Mouse (Mus musculus) midbrain, embryonic 13.5 days (tissue): ENCODE results near the gene Mbip. TPM values are rescaled to one million over a fixed set of nuclear protein-coding genes. Genes with fewer than 3 reads are reported as not detected.

Experiments used
- ATAC-seq: fragments of 200-750 bp; cut with Nextera tagmentation; 2 replicates; pipeline ENCODE4 v1.8.0; 2017; ENCODE audit warnings: mild to moderate bottlenecking, moderate TSS enrichment, moderate library complexity
- H3K27ac ChIP-seq: fragments of 300-500 bp; sonication (generic); 2 replicates; pipeline ENCODE4 v1.5.1; 2015; ENCODE audit warnings: inconsistent platforms, mild to moderate bottlenecking, moderate library complexity
- H3K27me3 ChIP-seq: fragments of 300-500 bp; sonication (generic); 2 replicates; pipeline ENCODE4 v1.6.1; 2015; ENCODE audit warnings: mild to moderate bottlenecking, inconsistent platforms
- H3K36me3 ChIP-seq: fragments of 300-500 bp; sonication (generic); 2 replicates; pipeline ENCODE4 v1.6.1; 2015; ENCODE audit warnings: mild to moderate bottlenecking, inconsistent platforms
- H3K4me1 ChIP-seq: fragments of 300-500 bp; sonication (generic); replicated peaks from 2 replicates; pipeline ENCODE4 v1.6.1; 2015; ENCODE audit warnings: inconsistent platforms
- H3K4me2 ChIP-seq: fragments of 300-500 bp; sonication (generic); replicated peaks from 2 replicates; pipeline ENCODE4 v1.6.1; 2015; ENCODE audit warnings: moderate library complexity, mild to moderate bottlenecking, inconsistent platforms
- H3K4me3 ChIP-seq: fragments of 300-500 bp; sonication (generic); replicated peaks from 2 replicates; pipeline ENCODE4 v1.5.1; 2015; ENCODE audit warnings: mild to moderate bottlenecking, inconsistent platforms
- H3K9ac ChIP-seq: fragments of 300-500 bp; sonication (generic); replicated peaks from 2 replicates; pipeline ENCODE4 v1.6.1; 2015; ENCODE audit warnings: mild to moderate bottlenecking, inconsistent platforms
- H3K9me3 ChIP-seq: fragments of 300-500 bp; sonication (generic); 2 replicates; pipeline ENCODE4 v1.6.1; 2016; ENCODE audit warnings: mild to moderate bottlenecking, inconsistent platforms
- WGBS: fragments of 180-500 bp; shearing (Covaris S2); methylation state at CpG from one replicate; pipeline ENCODE4 v1.1.7; 2015; 5-methylcytosine and 5-hydroxymethylcytosine counted together
- polyA plus RNA-seq: library from polyadenylated mRNA; unstranded; fragments of >200 nt; fragmentation: Nextera tagmentation; extraction: Ambion mirVana; gene quantifications from 2 replicates; pipeline ENCODE4 v1.2.1, GENCODE M21; 2015

Mbip gene
- 51.1 and 56.0 TPM in 2 replicates for polyA plus RNA-seq

DNA sequence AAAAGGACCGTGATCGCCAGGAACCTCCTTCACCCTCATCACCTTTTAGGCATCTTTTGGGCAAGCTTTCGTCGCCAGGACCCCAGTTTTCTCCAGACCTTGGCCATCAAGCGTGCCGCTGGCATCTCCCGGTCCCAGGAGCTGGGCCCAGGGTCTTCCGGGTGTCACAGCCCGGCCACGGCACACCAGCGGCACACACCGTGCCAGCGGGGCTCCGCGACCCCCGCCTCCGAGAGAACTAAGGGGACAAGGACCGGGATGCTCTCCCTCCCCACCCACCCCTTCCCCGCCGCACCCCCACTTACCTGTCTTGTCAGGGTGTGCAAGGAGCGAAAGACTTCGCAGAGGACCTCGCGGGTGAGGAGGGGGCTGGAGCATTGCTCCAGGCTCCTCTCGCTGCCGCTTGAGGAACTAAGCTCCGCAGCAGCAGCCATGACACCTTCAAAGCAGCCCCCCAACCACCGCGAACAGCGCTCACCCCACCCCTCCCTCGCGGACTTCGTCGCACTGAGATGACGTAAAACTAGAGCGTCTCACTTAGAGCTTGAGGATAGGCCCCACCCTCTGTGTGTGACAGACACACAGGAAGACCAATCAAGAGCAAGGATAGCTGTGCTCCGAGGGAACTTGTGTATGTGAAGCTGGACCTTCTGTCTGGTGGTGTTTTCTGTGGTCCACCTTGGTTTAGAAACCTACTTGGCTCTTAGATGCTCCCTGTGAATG is at the start of gene Mbip:
Gene Mbip (minus strand): TSS at position 528 of the 723 bp plus-strand sequence.
- H3K27me3 ChIP-seq, result no peaks in the 10 kb centered on the region
- H3K4me1 ChIP-seq, result peaks cover 9% of the 10 kb centered on the region
- peak within 1 kb of the TSS; percentile 86 for H3K9ac ChIP-seq
- peak within 1 kb of the TSS; percentile 81 for H3K4me3 ChIP-seq
- under 1% methylated on average over 37 of the region's 37 CpGs for WGBS
- no peaks in the 10 kb centered on the region for H3K9me3 ChIP-seq
- peak within 1 kb of the TSS; percentile 48 for H3K27ac ChIP-seq
- no peaks in the 10 kb centered on the region for H3K36me3 ChIP-seq
- H3K4me2 ChIP-seq, result peak within 1 kb of the TSS; percentile 59
- peak; percentile 100 for ATAC-seq

DNA sequence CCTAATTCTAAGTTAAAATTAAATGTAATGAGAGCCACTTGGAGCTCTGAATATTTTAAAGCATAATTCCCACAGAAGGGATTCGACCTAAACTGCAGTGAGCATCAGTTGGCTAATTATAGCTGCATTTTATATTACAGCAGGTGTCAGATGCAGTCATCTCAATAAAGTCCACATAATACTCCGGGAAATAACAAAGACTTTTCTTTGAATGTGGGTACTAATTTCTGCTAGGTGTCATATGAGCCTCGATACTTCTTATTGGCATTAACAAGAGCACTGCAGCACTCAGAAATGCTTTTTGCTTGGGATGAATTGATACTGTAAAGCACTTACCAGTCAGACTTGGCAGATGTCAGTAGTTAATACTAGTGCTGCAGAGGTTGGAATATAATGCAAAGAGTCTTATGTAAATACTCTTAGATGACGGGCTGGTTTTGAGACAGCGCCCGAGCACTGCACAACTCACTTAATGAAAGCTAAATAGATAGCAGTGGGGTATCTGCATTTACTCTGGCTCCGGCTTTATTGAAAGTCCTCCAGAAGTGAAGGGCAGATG is 42.0 kb upstream of the Mbip start:
- ATAC-seq, result peak; percentile 80
- Histone ChIP-seq H3K4me3 (no peak overlapping the region), H3K4me2 (peak overlapping the region; percentile 9), H3K36me3 (no peaks in the 10 kb centered on the region), H3K27ac (peak overlapping the region; percentile 67; the same call in 1 of the 2 replicates), H3K9ac (peak overlapping the region; percentile 41; the same call in 1 of the 2 replicates), H3K4me1 (peaks cover 20% of the 10 kb centered on the region), H3K9me3 (no peaks in the 10 kb centered on the region), H3K27me3 (no peaks in the 10 kb centered on the region)
- WGBS, result 25% methylated on average over 7 of the region's 7 CpGs

DNA sequence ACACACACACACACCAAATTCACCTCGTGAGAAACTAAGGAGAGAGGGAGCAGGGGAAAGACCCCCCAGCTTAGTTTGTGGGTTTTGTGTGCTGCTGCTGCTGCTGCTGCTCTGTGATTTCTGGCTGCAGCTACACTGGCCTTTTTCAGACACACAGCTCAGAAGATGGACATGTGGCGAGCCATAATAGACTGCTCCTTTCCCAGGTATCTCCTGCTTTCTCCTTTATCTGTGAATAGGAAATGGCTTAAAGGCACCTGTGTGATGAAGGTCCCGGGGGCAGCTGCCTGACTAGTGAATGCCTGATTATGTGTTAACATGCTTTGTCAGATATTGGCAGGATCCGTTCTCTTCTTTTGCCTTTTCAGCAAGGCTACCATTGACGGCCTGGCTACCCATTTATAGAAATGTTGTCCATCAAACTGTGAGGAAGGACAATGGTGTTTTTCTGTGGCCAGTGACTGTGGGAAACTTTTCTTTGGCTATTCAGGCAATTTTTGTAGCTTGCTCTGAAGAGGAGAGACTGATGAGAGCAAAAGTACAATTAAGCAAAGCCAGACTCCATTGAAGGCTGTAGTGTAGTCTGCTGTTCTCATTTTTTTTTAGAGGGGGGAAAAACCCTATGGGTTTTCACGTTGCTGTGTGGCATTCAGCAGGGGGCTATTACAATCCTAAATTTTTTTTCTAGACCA is 41.4 kb upstream of the Mbip start:
- Histone ChIP-seq H3K9ac (peak overlapping the region; percentile 41; the same call in 1 of the 2 replicates), H3K4me3 (no peak overlapping the region), H3K4me2 (peak overlapping the region; percentile 19; the same call in 1 of the 2 replicates), H3K36me3 (no peaks in the 10 kb centered on the region), H3K27ac (peak overlapping the region; percentile 67), H3K9me3 (no peaks in the 10 kb centered on the region), H3K4me1 (peaks cover 20% of the 10 kb centered on the region), H3K27me3 (no peaks in the 10 kb centered on the region)
- peak; percentile 72 for ATAC-seq
- 11% methylated on average over 6 of the region's 6 CpGs for WGBS

DNA sequence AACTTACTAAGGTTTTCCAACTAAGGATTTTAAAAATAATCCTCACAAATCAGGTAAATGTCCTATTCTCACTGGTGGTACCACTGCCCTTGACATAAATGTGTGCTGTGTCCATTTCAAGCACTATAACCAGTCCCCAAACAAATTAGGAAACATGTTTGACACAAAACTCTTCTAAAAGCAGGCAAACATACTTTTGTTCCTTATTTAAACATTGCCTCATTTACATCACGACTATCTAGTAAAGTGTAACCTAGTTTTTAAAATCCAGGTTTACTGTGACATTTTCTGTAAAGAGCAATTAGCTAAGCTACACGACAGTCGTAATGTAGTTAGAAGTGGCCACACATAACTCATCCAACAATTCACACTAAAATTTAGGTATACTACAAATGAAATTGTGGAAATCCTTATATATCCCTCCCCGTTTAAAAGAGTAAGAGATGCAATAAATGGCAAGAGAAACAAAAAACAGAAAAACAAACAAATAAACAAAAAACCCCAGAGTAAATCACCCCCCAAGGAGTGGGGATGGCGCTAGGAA is 851 bp downstream of the Mbip start:
- Histone ChIP-seq H3K4me1 (peaks cover 9% of the 10 kb centered on the region), H3K4me3 (peak overlapping the region; percentile 81), H3K9me3 (no peaks in the 10 kb centered on the region), H3K27ac (no peak overlapping the region), H3K27me3 (no peaks in the 10 kb centered on the region), H3K36me3 (no peaks in the 10 kb centered on the region), H3K4me2 (peak overlapping the region; percentile 59), H3K9ac (peak overlapping the region; percentile 86)
- WGBS, result 6% methylated on average over 5 of the region's 5 CpGs
- ATAC-seq, result no peak

DNA sequence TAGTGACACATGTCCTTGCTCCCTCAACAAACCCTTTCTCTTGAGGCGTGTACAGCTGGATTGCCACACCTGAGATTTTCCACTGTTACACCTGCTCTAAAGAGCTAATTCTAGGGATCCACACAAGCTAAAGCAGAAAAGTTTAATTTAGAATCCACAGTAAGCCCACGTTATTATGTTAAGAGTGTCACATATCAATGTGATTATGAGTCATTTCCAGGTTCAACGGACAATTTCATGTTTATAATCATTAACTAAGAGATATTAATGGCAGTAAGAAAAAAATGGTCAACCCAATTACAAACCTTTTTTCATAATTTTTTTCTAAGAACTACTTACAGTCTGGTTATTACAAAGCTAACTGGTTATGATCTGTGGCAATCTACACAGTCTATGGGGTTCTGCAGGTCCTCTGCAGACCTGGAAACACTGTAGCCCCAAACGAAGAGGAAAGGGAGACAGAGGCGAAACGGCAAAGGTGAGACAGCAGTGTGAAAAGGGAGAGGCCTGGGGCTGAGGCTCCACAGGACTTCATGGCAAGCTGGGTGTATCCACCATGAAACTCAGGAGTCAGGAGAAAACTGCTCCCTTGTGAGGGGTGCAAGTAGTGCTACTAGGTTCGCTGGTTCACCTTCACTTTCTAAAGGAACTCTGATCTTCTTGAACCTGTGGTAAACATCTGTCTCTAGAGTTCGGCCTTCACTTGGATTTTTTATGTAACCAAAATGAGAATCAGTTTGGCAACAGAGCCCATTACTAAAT is 6.2 kb downstream of the Mbip start:
- no peaks in the 10 kb centered on the region for H3K27me3 ChIP-seq
- H3K9ac ChIP-seq, result no peak overlapping the region
- H3K9me3 ChIP-seq, result no peaks in the 10 kb centered on the region
- ATAC-seq, result no peak
- no peak overlapping the region for H3K4me2 ChIP-seq
- no peak overlapping the region for H3K27ac ChIP-seq
- 71% methylated on average over 8 of the region's 8 CpGs for WGBS
- peaks cover 27% of the 10 kb centered on the region for H3K36me3 ChIP-seq
- H3K4me3 ChIP-seq, result no peak overlapping the region
- H3K4me1 ChIP-seq, result 0 out of 2 replicates have a peak, but pooled peaks cover 5% of the 10 kb centered on the region

DNA sequence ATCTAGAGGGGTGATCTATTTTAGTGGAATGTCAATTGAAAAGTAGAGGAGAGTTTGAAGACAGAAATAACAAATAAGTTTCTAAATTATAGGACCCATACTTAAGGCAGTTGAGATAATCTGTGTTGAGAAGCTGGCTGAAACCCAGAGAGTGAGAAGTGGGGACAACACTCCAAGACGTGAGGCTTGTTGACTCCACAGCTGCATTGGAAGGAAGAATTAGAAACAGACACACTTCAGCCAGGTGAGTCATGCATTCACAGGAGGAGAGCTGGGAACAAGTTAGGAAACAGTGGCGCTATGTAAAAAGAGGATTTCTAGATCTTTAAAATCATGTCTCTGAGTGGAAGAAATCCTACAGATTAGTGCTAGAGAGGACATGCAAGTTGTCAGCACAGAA is 12.2 kb downstream of the Mbip start:
- WGBS, result 93% methylated on average over 2 of the region's 2 CpGs
- Histone ChIP-seq H3K9me3 (no peaks in the 10 kb centered on the region), H3K4me3 (no peak overlapping the region), H3K4me2 (no peak overlapping the region), H3K36me3 (peaks cover 62% of the 10 kb centered on the region), H3K27me3 (no peaks in the 10 kb centered on the region), H3K9ac (no peak overlapping the region), H3K27ac (no peak overlapping the region), H3K4me1 (no peaks in the 10 kb centered on the region)
- no peak for ATAC-seq

DNA sequence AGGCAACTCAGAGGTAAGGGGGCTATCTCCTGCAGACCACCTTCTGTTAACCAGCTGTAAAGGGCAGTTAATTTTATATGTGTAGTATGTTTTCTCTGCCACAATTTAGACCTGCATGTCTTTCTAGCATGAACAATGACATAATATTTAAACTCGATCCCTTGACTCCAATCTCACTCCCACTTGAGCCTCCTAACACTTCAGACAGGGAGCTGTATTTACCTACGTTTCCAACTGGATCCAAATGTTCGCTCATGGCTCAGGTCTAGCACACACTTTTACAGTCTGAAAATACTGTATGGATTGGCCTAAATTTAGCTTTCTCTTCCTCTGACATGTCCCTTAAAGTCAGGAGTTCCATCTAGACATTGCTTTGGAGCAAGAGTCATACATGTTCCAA is 13.2 kb downstream of the Mbip start:
- no peak for ATAC-seq
- Histone ChIP-seq H3K9ac (no peak overlapping the region), H3K27me3 (no peaks in the 10 kb centered on the region), H3K36me3 (peaks cover 70% of the 10 kb centered on the region), H3K9me3 (no peaks in the 10 kb centered on the region), H3K4me2 (no peak overlapping the region), H3K4me1 (no peaks in the 10 kb centered on the region), H3K27ac (no peak overlapping the region), H3K4me3 (no peak overlapping the region)
- 96% methylated on average over 3 of the region's 3 CpGs for WGBS

DNA sequence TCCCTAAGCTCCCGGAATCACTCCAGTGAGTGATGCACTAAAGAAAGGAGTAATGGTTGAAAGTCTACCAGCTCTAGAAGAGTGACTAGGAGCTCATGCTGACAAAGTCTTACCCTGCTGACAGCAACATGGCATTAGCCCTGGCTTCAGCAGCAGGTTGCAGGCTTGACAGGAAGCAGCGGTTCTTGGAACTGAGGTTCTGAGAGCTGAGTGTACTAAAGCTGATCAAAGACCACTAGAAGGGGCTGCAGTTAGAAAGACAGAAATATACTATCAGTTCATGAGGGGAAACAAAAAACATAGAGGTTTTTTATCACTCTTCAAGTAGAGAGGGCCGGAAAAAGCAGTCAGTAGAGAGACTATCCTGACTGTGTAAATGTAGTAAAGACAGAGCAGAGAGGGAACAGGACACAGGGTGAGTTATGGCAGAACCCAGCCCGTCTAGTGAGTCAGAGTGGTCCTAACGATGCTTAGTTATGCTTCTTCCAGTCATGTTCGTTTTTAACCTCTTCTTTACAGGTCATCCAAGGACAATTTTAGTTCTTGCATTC is 18.2 kb downstream of the Mbip start:
- Histone ChIP-seq H3K4me3 (no peak overlapping the region), H3K4me2 (no peak overlapping the region), H3K4me1 (no peaks in the 10 kb centered on the region), H3K27ac (no peak overlapping the region), H3K9me3 (no peaks in the 10 kb centered on the region), H3K27me3 (no peaks in the 10 kb centered on the region), H3K9ac (no peak overlapping the region), H3K36me3 (peaks cover 48% of the 10 kb centered on the region)
- ATAC-seq, result no peak
- WGBS, result 94% methylated on average over 6 of the region's 6 CpGs

DNA sequence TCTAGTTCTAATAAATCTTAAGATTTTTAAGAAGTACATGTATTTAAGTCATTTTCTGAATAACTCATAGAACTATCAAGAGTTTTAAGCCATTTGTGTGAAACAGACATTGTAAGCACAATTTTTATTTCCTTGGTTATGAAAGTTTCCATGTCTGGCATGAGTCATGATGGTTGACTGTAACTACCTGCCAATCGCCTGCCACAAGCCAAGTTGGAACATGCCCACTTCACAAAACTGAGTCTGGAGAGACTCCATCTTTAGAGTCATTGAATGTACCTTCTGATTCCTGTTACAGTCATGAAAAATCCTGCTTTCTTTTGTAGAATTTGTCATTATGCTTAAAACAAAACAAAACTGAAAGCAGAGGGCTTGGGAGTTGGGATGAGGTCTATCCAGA is 19.8 kb downstream of the Mbip start:
- no peak overlapping the region for H3K4me2 ChIP-seq
- no peaks in the 10 kb centered on the region for H3K4me1 ChIP-seq
- no peaks in the 10 kb centered on the region for H3K9me3 ChIP-seq
- ATAC-seq, result no peak
- H3K36me3 ChIP-seq, result peaks cover 41% of the 10 kb centered on the region
- no peaks in the 10 kb centered on the region for H3K27me3 ChIP-seq
- H3K4me3 ChIP-seq, result no peak overlapping the region
- no peak overlapping the region for H3K27ac ChIP-seq
- 97% methylated on average over 1 of the region's 1 CpGs for WGBS
- no peak overlapping the region for H3K9ac ChIP-seq

DNA sequence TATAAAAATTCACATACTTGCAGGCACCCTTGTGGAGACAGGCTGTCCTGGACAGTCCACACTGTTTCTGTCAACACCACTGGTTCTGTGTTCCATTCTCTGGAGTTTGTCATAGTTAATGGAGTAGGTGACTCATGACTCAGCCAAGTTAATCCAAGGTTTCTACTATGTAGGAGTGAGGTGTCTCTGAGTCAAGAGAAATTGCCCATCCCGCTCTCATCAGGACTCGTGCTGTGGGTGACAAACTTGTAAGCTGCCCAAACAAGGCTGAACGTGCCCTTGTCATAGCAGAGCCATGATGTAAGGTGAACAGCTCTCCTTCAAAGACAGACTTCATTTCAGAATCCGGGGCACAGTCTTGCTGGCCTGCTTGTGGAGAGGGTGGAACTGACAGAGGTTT is 26.8 kb downstream of the Mbip start:
- Histone ChIP-seq H3K4me1 (no peaks in the 10 kb centered on the region), H3K4me3 (no peak overlapping the region), H3K27me3 (no peaks in the 10 kb centered on the region), H3K9me3 (no peaks in the 10 kb centered on the region), H3K4me2 (no peak overlapping the region), H3K9ac (no peak overlapping the region), H3K36me3 (no peaks in the 10 kb centered on the region), H3K27ac (no peak overlapping the region)
- 91% methylated on average over 4 of the region's 4 CpGs for WGBS
- no peak for ATAC-seq

DNA sequence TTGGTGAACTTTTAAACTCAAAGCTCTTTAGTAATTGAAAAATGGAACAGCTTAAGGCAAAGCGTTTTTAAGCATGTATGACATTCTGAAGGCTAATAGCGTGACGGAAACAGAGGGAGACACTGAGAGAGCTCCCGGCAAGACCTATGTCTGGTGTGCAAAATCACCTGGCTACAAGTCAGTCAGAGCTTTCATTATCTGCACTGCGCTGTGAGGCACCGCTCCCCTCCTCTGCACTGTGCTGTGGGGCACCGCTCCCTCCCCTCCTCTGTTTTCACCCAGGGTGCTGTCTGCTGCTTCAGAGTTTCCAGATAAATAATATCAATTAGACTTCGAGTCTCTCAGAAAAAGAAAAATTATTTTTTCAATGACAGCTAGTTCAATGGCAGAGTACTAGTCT is 27.6 kb downstream of the Mbip start:
- H3K9me3 ChIP-seq, result no peaks in the 10 kb centered on the region
- H3K4me3 ChIP-seq, result no peak overlapping the region
- H3K4me2 ChIP-seq, result no peak overlapping the region
- no peak for ATAC-seq
- H3K27ac ChIP-seq, result no peak overlapping the region
- no peaks in the 10 kb centered on the region for H3K27me3 ChIP-seq
- no peaks in the 10 kb centered on the region for H3K36me3 ChIP-seq
- no peaks in the 10 kb centered on the region for H3K4me1 ChIP-seq
- WGBS, result 75% methylated on average over 8 of the region's 8 CpGs
- no peak overlapping the region for H3K9ac ChIP-seq
